Mouse (Mus musculus): ENCODE results near the gene Zc2hc1b. TPM values are rescaled to one million over a fixed set of nuclear protein-coding genes. Genes with fewer than 3 reads are reported as not detected.

The Zc2hc1b gene
- polyA plus RNA-seq (2015; fragmentation: Nextera tagmentation; extraction: Ambion mirVana): not detected in 2 replicates

GRCm38 (mm10) chr10:13177973-13178624 lies at the start of gene Zc2hc1b:
Gene Zc2hc1b, minus strand, starts transcription at chr10:13178023.

GRCm38 (mm10) chr10:13192731-13193351 lies 15.0 kb upstream of the Zc2hc1b start, which contains the start of gene Ltv1:
Gene Ltv1, minus strand, starts transcription at chr10:13193168.

Other genes with a start within 250 kb of the Zc2hc1b start
- 23.4 and 26.5 TPM in 2 replicates for gene Stx11, start 213.7 kb downstream of the Zc2hc1b start, polyA plus RNA-seq (2015; fragmentation: Nextera tagmentation; extraction: Ambion mirVana)
- gene Sf3b5, start 172.7 kb downstream of the Zc2hc1b start, polyA plus RNA-seq (2015; fragmentation: Nextera tagmentation; extraction: Ambion mirVana): 31.5 and 32.8 TPM in 2 replicates
- 15.0 and 21.2 TPM in 2 replicates for gene Plagl1, start 117.5 kb downstream of the Zc2hc1b start, polyA plus RNA-seq (2015; fragmentation: Nextera tagmentation; extraction: Ambion mirVana)
- gene Ltv1, start 15.1 kb upstream of the Zc2hc1b start, polyA plus RNA-seq (2015; fragmentation: Nextera tagmentation; extraction: Ambion mirVana): 33.5 and 36.2 TPM in 2 replicates

Data from spleen, postnatal 0 days (tissue).